In the genomic region with DNA sequence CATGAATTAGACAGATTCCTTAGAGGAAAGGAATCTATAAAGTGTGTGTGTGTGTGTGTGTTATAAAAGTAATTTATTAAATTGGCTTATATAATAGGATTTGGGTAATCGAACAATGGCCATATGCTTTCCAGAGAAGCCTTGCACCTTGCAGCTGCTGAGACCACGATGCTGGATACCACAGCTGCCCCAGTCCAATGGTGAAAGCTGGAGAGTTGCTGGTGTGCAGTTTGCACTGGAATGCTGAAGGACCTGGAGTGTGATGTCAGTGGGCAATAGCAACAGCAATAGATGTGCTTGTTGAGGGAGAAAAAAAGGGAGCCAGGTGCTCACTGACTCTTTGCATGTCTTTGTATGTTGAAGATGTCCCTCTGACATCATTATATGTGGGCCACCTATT, we compare ENCODE assay signal across 13 mouse cellular contexts.
DNase-seq lines count a peak whose midpoint lies in the region.
"Had no signal": no experiment of that assay in that cellular context is flagged by ENCODE, and none has a peak within 500 bp of the region (broad histone marks: within the 10 kb centered on the region; RNA-seq: fewer than 3 reads in every experiment).

No protein-coding gene starts in this region.

- DNase-seq in heart, adult 11 months, result peak; percentile 80
- DNase-seq in heart, postnatal 25 days (ENCODE audit: low spot score), result no peak
- DNase-seq: adrenal gland, adult 2 months; adrenal gland, adult 8-10 months; adrenal gland, postnatal 10 days; adrenal gland, postnatal 14 days; adrenal gland, postnatal 25 days; adrenal gland, postnatal 36 days; B cell, adult 2 months; cerebellum, adult 11 months; cerebellum, adult 11-12 months; cerebellum, adult 18-20 months; cerebellum, adult 2 months had no signal

- intact Hi-C loops in heart, postnatal 25 days (cut with DNase I), result no loop called here
